Mouse (Mus musculus) cerebral cortex, adult 2 months (tissue): ENCODE measurements around the gene Lzic.

Experiments used
- WGBS: fragments of 180-500 bp; shearing (Covaris S2); methylation state at CpG from one replicate; pipeline ENCODE4 v1.1.7; 2018; 5-methylcytosine and 5-hydroxymethylcytosine counted together

The Lzic gene

DNA sequence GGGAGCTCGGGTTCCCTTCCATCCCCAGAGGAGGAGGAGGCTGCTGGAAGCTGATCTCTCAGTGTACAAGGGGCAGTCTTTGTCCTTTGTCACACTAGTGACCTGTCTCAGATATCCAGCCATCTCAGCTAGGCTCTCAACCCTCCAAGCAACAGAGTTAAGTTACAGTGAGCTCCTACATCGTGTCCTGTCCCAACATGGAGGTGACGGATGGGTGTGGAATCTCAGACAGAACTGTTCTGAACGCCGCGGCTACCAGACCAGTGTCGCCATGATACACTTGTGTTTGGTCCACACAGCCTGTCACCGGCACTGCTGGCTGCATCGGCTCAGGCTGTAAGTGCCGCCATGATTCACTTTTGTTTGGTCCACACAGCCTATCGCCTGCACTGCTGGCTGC lies 8.0 kb upstream of the Lzic start, which contains the start of gene Tmem274:
Tmem274 (plus strand) TSS at position 301 of the 400 bp plus-strand sequence.
- WGBS = 92% methylated on average over 11 of the region's 11 CpGs

- WGBS = 27% methylated on average over 3 of the region's 3 CpGs
Measured at GRCm38 (mm10) chr4:149484566-149484965, 463 bp upstream of the Lzic start.

GRCm38 (mm10) chr4:149485825-149486206 lies 787 bp downstream of the Lzic start:
- WGBS = under 1% methylated on average over 10 of the region's 10 CpGs

DNA sequence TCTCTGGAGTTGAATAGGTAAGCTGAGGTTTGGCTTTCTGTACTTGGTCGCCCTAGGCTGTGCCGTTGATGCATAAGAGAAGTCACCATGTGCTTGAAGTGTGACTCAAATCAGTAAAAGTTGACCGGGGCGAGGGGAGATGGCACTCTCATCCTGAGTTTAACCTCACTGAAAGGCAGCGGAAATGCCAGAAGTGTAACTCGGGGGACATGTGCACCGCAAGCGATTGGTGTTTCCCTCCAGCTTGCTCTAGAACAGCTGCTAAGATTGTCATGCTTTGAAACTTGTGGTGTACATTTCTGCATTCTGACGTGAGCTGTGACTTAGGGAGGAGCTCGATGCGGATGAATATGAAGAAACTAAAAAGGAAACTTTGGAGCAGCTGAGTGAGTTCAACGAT lies 2.7 kb downstream of the Lzic start:
- WGBS = 89% methylated on average over 12 of the region's 12 CpGs

DNA sequence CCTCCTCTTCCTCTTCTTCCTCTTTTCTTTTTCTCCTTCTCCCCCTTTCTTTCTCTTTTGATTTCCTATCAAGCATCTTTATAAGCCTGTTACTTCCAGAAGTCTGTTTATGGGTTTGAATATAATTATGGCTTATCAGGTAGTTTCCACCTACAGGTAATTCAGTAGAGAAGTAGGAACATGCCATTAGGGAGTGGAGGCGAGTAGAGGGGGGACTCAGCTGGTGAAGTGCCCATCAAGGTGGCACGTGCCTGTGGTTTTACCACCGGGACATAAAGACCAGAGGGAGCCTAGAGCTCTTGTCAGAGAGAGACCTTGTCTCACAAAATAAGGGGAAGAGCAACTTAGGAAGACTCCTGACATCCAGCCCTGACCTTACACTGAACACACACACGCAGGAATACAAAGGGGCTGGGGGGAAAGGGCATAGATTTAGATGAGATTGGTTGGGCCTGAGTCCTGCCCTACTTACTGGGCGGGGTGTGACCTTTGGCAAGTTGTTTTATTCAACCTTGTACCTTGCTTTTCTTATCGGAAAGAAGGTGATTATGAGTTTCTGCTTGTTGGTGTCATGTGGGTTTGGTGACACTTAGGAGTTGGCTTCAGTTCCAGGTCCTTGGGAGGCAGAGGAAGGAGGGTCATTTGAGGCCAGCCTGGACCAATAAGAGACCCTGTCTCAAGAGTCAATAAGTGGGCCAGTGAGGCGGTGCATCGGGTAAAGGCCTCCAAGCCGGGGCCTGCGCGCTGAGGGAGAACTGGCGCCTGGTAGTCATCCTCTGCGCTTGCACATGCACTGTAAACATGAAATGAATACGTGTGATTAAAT lies 4.6 kb downstream of the Lzic start:
- 93% methylated on average over 14 of the region's 14 CpGs for WGBS

GRCm38 (mm10) chr4:149491151-149491550 lies 6.1 kb downstream of the Lzic start:
- 97% methylated on average over 3 of the region's 3 CpGs for WGBS

GRCm38 (mm10) chr4:149496612-149497011 lies 11.6 kb downstream of the Lzic start:
- WGBS = 36% methylated on average over 2 of the region's 2 CpGs

DNA sequence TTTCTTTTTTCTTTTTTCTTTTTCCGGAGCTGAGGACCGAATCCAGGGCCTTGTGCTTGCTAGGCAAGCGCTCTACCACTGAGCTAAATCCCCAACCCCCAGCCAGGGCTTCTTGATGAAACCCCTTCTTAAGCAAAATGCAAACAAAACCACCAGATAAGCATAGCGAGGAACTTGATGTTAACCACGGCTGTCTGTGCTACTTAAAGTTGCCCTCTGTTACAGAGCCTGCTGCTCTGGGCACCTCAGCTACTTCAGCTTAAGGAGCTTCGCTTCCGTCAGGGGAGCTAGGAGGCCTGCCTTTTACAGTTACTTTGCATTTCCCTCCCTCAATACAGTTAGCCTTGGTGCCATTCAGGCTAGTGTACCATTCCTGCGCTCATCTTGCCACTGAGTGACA lies 13.9 kb downstream of the Lzic start:
- 85% methylated on average over 8 of the region's 8 CpGs for WGBS

- 43% methylated on average over 5 of the region's 5 CpGs for WGBS
Measured at GRCm38 (mm10) chr4:149499790-149500189, 14.8 kb downstream of the Lzic start.

GRCm38 (mm10) chr4:149504363-149504762 lies 19.3 kb downstream of the Lzic start:
- 51% methylated on average over 5 of the region's 5 CpGs for WGBS

DNA sequence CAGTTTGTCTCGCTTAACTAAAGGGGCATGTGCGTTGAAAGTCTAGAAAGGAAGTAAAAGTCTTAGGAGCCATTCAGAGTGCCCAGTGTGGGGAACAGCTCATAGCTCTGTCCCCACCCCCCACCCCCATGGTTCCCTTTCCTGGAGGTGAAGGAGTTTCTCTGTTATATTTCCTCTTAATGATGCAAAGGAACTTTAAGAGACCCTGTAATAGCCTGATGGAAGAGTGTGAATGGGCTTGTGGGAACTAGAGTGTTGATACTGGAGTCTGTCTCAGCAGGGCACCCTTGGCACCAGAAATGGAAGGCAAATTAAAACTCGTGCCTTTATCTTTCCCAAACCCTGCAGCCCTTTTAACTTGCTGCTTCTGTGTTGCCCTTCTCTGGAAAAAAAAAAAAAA lies 19.8 kb downstream of the Lzic start:
- 27% methylated on average over 3 of the region's 3 CpGs for whole genome bisulfite sequencing

- 49% methylated on average over 15 of the region's 15 CpGs for whole genome bisulfite sequencing
Measured at GRCm38 (mm10) chr4:149505261-149505967, 20.4 kb downstream of the Lzic start.

- 77% methylated on average over 3 of the region's 3 CpGs for WGBS
Measured at GRCm38 (mm10) chr4:149506904-149507303, 21.9 kb downstream of the Lzic start.

DNA sequence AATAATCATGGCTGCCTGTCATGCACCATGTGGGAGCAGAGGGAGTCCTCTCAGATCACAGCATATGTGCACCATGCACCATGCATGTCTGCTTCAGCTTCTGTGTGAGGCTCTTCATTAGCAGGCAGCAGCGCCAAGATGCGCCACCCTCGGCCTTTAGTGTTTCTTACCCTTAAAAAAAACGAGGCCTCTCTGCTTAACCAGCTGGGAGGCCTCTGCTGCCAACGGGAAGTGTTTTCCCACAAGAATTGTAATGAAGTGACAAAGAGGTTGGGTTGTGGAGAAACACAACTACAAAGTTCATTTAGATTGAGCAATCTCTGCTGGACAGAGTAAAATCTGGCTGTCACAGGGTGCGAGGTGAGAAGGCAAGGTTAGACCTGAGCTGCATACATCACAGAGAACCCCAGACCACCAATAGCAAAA lies 26.2 kb downstream of the Lzic start:
- 38% methylated on average over 6 of the region's 6 CpGs for WGBS

GRCm38 (mm10) chr4:149512072-149512471 lies 27.0 kb downstream of the Lzic start:
- 82% methylated on average over 7 of the region's 7 CpGs for WGBS

- WGBS = 85% methylated on average over 5 of the region's 5 CpGs
Measured at GRCm38 (mm10) chr4:149515706-149516105, 30.7 kb downstream of the Lzic start.

DNA sequence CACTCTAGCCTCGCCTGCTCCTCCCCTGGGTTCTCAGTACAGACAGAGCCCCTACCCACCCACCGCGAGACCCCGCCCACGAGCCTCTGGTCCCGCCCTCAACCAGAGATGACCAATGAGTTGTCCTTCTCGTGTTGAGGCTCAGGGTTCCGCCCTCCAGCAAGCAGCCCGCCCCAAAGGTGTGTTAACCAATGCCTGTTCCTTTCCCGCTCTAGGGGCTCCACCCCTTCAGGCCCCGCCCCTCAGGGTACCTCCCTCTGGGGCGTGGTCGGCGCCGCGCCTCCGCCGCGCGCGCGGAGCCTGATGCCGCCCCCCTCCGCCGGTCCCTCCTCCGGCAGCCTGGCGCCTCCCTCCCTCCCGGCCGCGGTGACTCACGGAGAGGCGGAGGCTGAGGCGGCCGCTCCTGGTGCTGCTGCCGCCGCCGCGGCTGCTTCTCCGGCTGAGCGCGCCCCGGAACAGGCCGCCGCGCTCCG lies 32.9 kb downstream of the Lzic start, which contains the start of gene Ctnnbip1:
Ctnnbip1 (plus strand) TSS at position 369 of the 473 bp plus-strand sequence.
- under 1% methylated on average over 43 of the region's 46 CpGs for WGBS

DNA sequence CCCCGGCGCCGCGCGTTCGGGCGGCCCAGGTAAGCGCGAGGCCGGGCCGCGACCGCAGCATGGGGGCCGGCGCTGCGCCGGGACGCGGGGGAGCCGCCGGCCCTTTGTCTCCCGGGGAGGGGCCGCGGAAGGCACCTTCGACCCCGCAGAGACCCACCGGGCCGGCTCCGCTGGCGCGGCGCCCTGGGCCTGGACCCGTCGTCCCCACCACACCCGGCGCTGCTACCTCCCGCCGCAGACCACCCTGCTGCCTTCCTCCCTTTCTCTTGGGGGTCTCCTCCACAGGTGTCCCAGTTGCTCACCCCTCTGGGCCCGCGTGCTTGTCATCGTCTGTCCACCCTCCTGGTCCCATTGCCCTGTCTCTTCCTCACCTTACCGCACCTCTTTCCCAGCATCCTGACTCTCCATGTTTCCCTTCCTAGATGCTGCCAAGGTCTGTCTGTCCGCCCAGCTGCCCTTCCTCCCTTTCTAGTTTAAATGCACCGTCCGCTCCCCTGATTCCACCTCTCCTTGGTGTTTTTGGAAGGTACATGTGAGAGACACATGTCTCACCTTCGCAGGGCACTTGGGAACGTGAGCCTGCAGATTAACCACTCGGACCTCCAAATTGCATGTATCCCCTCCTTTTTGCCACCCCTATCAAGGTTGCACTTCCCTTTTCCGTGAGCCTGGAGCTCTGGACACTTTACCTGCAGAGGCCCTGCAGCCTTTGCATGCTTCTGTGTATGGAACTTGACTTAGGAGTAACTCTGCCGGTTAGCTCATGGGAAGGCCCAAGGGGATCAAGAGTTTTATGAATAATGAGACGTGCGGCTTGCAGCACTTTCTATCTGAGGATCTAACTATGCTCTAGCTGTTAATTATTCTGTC lies 33.6 kb downstream of the Lzic start:
- 3% methylated on average over 42 of the region's 52 CpGs for WGBS

- 74% methylated on average over 10 of the region's 10 CpGs for WGBS
Measured at GRCm38 (mm10) chr4:149521258-149521657, 36.2 kb downstream of the Lzic start.

- 77% methylated on average over 6 of the region's 6 CpGs for WGBS
Measured at GRCm38 (mm10) chr4:149523961-149524360, 38.9 kb downstream of the Lzic start.

GRCm38 (mm10) chr4:149525170-149525569 lies 40.1 kb downstream of the Lzic start:
- 82% methylated on average over 4 of the region's 4 CpGs for WGBS

DNA sequence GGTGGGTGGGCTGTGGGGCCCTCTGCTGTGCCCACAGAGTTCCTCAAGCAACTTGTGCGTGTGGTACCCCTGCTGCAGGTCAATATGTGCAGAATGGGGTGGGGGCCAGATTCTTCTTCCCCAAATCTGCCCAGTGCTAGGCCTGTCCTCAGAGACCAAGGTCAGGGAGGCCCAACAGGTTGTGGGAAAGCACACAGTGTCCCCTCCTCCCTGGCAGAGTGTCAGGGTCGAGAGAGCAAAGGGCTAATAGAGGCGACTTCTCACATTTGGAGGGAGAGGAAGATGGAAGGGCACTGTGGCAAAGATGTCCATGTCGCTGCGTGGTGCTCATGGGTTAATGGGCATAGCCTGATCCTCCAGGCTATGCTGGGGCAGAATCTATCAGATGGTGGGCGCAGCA lies 40.8 kb downstream of the Lzic start:
- WGBS = 72% methylated on average over 6 of the region's 6 CpGs
